Mouse (Mus musculus): ENCODE data around the gene Ap3b2. TPM values are rescaled to one million over a fixed set of nuclear protein-coding genes. Genes with fewer than 3 reads are reported as not detected.

The Ap3b2 gene
- polyA plus RNA-seq, 1 experiment from 2014 or later, result 0.92 TPM

DNA sequence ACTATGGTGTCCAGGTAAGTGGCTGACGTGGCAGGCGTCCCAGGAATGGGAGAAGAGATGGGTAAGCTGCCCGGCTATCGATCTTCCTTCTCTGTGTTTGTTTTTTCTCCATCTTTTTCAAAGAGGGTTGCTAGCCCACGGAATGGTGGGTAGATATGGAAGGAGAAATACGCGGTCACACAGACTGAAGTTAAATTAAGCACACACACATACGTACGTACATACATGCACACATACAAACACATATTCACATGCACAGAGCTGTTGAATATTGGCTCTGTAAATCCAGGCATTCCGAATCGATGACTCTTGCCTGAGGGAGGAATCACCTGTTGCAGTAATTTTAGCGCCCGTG, 29.9 kb upstream of the Ap3b2 start:
- Histone ChIP-seq H3K4me1 (ENCODE audit: control insufficient read depth, insufficient read depth, low read length) (peaks cover 10% of the 10 kb centered on the region), H3K9me3 (ENCODE audit: control insufficient read depth, low read length) (no peaks in the 10 kb centered on the region), H3K4me2 (replicated peaks; ENCODE audit: low read depth, low read length) (peak overlapping the region; percentile 87), H3K36me3 (ENCODE audit: control insufficient read depth, insufficient read depth, low read length) (peaks cover 22% of the 10 kb centered on the region), H3K9ac (ENCODE audit: low read depth, low read length) (peak overlapping the region; percentile 67), H3K27ac (ENCODE audit: low read depth, low read length) (peak overlapping the region; percentile 92), H3K27me3 (ENCODE audit: control insufficient read depth, insufficient read depth, low read length) (no peaks in the 10 kb centered on the region), H3K4me3 (ENCODE audit: low read length) (peak overlapping the region; percentile 68)
- WGBS, result 12% methylated on average over 13 of the region's 13 CpGs
- ATAC-seq (ENCODE audit: low FRiP score, low TSS enrichment), result peak; percentile 50

DNA sequence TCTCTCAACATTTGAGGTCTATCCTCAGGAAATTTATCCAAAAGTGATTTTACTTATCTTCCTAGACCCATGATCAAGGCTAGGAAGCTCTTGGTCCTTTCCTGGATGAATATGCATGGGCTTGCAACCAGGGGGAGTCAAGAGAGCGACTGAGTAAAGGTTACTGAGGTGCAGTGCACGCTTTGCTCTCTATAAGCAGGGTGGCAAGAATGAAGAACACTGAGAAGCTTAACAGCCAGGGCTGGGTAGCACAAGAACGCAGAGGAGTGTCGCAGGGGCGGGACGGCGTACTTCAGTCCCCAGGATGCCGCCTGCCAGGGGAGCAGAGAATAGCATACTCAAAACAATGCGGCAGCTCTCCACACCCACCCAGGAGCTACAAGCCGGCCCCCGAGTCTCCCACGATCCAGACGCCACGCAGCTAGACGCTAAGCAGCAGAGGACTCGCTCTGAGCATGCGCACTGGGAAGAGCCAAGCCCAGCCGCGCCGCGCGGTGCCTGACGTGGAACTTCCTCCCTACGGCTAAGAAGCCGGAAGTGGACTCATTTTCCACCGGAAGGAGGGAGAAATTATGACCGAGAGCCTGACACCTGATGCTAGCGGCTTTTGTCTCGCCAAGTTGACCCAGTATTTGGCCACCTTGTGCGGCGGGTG, 29.4 kb upstream of the Ap3b2 start:
- H3K27ac ChIP-seq (ENCODE audit: low read depth, low read length), result peak overlapping the region; percentile 92
- H3K4me1 ChIP-seq (ENCODE audit: control insufficient read depth, insufficient read depth, low read length), result peaks cover 10% of the 10 kb centered on the region
- peaks cover 17% of the 10 kb centered on the region for H3K36me3 ChIP-seq (ENCODE audit: control insufficient read depth, insufficient read depth, low read length)
- H3K4me3 ChIP-seq (ENCODE audit: low read length), result peak overlapping the region; percentile 68
- under 1% methylated on average over 31 of the region's 31 CpGs for WGBS
- peak; percentile 98 for ATAC-seq (ENCODE audit: low FRiP score, low TSS enrichment)
- no peaks in the 10 kb centered on the region for H3K27me3 ChIP-seq (ENCODE audit: control insufficient read depth, insufficient read depth, low read length)
- H3K9me3 ChIP-seq (ENCODE audit: control insufficient read depth, low read length), result no peaks in the 10 kb centered on the region
- H3K4me2 ChIP-seq (replicated peaks; ENCODE audit: low read depth, low read length), result peak overlapping the region; percentile 87
- peak overlapping the region; percentile 67 for H3K9ac ChIP-seq (ENCODE audit: low read depth, low read length)

DNA sequence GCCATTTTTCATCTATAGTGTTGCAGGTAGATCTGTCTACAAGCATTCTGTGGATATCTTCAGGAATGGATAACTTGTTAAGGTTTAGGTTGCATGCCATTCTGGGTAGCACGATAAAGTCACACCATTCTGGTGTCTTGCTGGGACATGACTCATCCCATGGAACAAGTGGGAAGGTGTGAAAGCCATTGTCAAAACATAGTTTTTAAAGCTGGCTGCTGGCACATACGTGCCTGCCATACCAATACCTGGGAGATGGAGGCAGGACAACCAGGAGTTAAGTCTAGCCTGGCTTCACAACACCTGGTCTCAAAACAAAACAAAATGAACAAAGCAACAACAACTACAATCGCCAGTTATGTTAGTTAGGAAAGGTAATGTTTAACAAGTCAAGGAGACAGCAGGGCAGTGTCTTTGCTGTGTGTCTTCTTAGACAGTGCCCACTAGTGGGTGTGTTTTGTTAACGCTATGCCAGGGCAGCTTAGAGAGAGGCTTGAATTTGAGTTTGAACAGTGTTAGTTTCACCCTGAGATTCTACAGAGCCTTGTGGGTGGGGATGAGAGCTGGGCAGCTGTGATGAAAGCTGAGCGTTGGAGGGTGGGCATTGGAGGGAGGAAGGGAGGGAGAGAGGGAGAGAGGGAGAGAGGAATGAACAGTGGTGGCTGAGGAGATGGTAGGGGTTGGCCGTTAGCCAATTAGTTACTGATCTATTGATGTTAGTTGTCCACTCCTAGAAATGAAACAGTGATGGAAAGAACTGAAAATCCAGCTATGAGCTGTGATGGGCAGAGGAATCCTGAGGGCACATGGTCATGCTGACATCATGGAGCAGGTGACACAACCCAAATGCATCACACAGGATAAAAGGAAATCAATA, 22.7 kb upstream of the Ap3b2 start:
- Histone ChIP-seq H3K4me3 (ENCODE audit: low read length) (no peak overlapping the region), H3K4me1 (ENCODE audit: control insufficient read depth, insufficient read depth, low read length) (no peaks in the 10 kb centered on the region), H3K9me3 (ENCODE audit: control insufficient read depth, low read length) (no peaks in the 10 kb centered on the region), H3K4me2 (replicated peaks; ENCODE audit: low read depth, low read length) (no peak overlapping the region), H3K27ac (ENCODE audit: low read depth, low read length) (no peak overlapping the region), H3K27me3 (ENCODE audit: control insufficient read depth, insufficient read depth, low read length) (no peaks in the 10 kb centered on the region), H3K9ac (ENCODE audit: low read depth, low read length) (no peak overlapping the region), H3K36me3 (ENCODE audit: control insufficient read depth, insufficient read depth, low read length) (no peaks in the 10 kb centered on the region)
- ATAC-seq (ENCODE audit: low FRiP score, low TSS enrichment), result no peak; the same call in 1 of the 2 replicates
- WGBS, result 64% methylated on average over 6 of the region's 6 CpGs

DNA sequence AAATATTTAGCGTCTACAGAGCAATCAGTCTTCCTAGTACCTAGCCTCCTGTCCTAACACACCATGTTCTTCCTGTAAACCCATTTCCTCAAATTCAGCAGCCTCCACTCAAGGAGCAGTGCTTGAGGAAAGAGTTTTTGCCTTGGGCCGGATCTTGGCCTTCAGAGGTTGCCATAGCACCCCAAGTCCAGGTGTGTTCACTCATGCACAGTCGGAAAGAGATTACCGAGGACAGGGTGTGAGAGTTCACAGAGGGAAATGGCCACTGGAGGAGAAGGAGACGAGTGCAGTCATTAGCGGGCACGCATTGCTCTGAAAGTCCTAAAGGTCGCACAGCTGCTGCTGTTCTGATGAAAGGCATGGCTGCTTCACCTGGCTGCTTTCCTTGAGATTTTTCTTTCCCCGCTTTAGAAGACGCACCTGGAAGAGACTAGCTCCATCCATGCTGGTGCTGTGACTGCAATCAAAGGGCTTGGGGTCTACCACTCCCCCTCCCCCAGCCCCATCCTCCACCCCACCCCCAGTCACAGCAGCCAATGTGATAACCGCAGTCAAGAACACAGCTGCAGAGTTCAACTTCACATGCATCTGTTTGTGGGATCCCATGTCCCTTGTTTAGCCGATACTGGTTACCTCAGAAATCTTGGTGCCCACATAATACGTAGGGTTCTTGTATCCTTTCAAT, 21.3 kb upstream of the Ap3b2 start:
- no peak overlapping the region for H3K27ac ChIP-seq (ENCODE audit: low read depth, low read length)
- H3K36me3 ChIP-seq (ENCODE audit: control insufficient read depth, insufficient read depth, low read length), result no peaks in the 10 kb centered on the region
- ATAC-seq (ENCODE audit: low FRiP score, low TSS enrichment), result no peak
- no peaks in the 10 kb centered on the region for H3K9me3 ChIP-seq (ENCODE audit: control insufficient read depth, low read length)
- no peak overlapping the region for H3K4me2 ChIP-seq (replicated peaks; ENCODE audit: low read depth, low read length)
- H3K4me1 ChIP-seq (ENCODE audit: control insufficient read depth, insufficient read depth, low read length), result no peaks in the 10 kb centered on the region
- H3K27me3 ChIP-seq (ENCODE audit: control insufficient read depth, insufficient read depth, low read length), result no peaks in the 10 kb centered on the region
- no peak overlapping the region for H3K4me3 ChIP-seq (ENCODE audit: low read length)
- WGBS, result 40% methylated on average over 13 of the region's 13 CpGs
- H3K9ac ChIP-seq (ENCODE audit: low read depth, low read length), result no peak overlapping the region

DNA sequence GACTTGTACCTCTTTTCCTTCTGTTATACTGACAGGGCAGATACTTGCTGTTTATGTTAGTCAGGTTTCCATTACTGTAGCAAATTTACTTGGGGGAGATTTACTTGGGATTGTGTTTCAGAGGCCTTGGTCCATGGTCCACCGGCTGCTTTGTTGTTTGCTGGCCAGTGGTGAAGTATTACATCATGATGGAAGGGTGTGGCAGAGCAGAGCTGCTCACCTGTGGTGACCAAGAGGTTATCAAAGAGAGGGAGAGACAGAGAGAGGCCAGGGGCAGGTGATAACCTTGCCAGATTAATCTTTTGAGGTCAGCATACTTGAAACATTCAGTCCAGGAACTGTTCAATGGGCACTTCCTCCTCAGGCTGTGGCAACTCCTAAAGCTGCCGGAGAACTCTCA, 7.3 kb upstream of the Ap3b2 start:
- Histone ChIP-seq H3K27ac (ENCODE audit: low read depth, low read length) (no peak overlapping the region), H3K36me3 (ENCODE audit: control insufficient read depth, insufficient read depth, low read length) (no peaks in the 10 kb centered on the region), H3K27me3 (ENCODE audit: control insufficient read depth, insufficient read depth, low read length) (no peaks in the 10 kb centered on the region), H3K4me3 (ENCODE audit: low read length) (no peak overlapping the region), H3K4me1 (ENCODE audit: control insufficient read depth, insufficient read depth, low read length) (0 out of 2 replicates have a peak, but pooled peaks cover 3% of the 10 kb centered on the region), H3K9me3 (ENCODE audit: control insufficient read depth, low read length) (no peaks in the 10 kb centered on the region), H3K9ac (ENCODE audit: low read depth, low read length) (no peak overlapping the region), H3K4me2 (replicated peaks; ENCODE audit: low read depth, low read length) (no peak overlapping the region)
- ATAC-seq (ENCODE audit: low FRiP score, low TSS enrichment), result no peak
- WGBS, result 65% methylated on average over 2 of the region's 2 CpGs

DNA sequence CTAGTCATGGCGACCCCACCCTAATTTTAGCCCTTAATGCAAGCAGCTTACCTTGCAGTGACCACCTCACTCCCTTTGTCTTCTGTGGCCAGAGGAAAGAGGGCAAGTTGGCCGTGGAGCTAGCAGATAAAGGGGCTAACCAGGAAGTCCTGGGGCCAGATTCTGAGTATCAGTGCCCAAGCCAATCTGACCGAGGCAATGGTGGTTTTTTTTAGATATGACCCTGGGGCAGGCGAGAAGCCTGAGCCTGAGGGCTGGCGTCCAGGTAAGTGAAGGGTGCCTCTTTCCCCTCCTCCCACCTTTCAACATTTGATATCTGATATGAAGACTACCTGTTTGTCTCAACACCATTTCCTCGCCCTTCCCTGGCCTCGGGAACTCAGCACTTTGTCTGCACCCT, 4.5 kb upstream of the Ap3b2 start, which contains the start of gene BC048679:
BC048679 (minus strand) TSS at position 101 of the 400 bp plus-strand sequence.
- Histone ChIP-seq H3K4me1 (ENCODE audit: control insufficient read depth, insufficient read depth, low read length) (0 out of 2 replicates have a peak, but pooled peaks cover 3% of the 10 kb centered on the region), H3K36me3 (ENCODE audit: control insufficient read depth, insufficient read depth, low read length) (no peaks in the 10 kb centered on the region), H3K27ac (ENCODE audit: low read depth, low read length) (no peak within 1 kb of the TSS), H3K27me3 (ENCODE audit: control insufficient read depth, insufficient read depth, low read length) (no peaks in the 10 kb centered on the region), H3K9ac (ENCODE audit: low read depth, low read length) (no peak within 1 kb of the TSS), H3K4me3 (ENCODE audit: low read length) (no peak within 1 kb of the TSS), H3K4me2 (replicated peaks; ENCODE audit: low read depth, low read length) (no peak within 1 kb of the TSS), H3K9me3 (ENCODE audit: control insufficient read depth, low read length) (no peaks in the 10 kb centered on the region)
- ATAC-seq (ENCODE audit: low FRiP score, low TSS enrichment), result no peak
- 55% methylated on average over 7 of the region's 7 CpGs for WGBS

GRCm38 (mm10) chr7:81497171-81497570, 3.4 kb upstream of the Ap3b2 start:
- Histone ChIP-seq H3K4me1 (ENCODE audit: control insufficient read depth, insufficient read depth, low read length) (0 out of 2 replicates have a peak, but pooled peaks cover 3% of the 10 kb centered on the region), H3K9me3 (ENCODE audit: control insufficient read depth, low read length) (no peaks in the 10 kb centered on the region), H3K36me3 (ENCODE audit: control insufficient read depth, insufficient read depth, low read length) (no peaks in the 10 kb centered on the region), H3K27me3 (ENCODE audit: control insufficient read depth, insufficient read depth, low read length) (no peaks in the 10 kb centered on the region), H3K4me3 (ENCODE audit: low read length) (no peak overlapping the region), H3K27ac (ENCODE audit: low read depth, low read length) (no peak overlapping the region), H3K4me2 (replicated peaks; ENCODE audit: low read depth, low read length) (no peak overlapping the region), H3K9ac (ENCODE audit: low read depth, low read length) (no peak overlapping the region)
- no peak for ATAC-seq (ENCODE audit: low FRiP score, low TSS enrichment)
- 28% methylated on average over 6 of the region's 6 CpGs for WGBS

- no peak overlapping the region for H3K9ac ChIP-seq (ENCODE audit: low read depth, low read length)
Observed at GRCm38 (mm10) chr7:81492628-81493027, 1.1 kb downstream of the Ap3b2 start.

More at GRCm38 (mm10) chr7:81492628-81493027, 1.1 kb downstream of the Ap3b2 start:
- Histone ChIP-seq H3K4me3 (ENCODE audit: low read length) (peak overlapping the region; percentile 44; the same call in 1 of the 2 replicates), H3K36me3 (ENCODE audit: control insufficient read depth, insufficient read depth, low read length) (no peaks in the 10 kb centered on the region), H3K9me3 (ENCODE audit: control insufficient read depth, low read length) (no peaks in the 10 kb centered on the region), H3K4me1 (ENCODE audit: control insufficient read depth, insufficient read depth, low read length) (0 out of 2 replicates have a peak, but pooled peaks cover 3% of the 10 kb centered on the region), H3K27me3 (ENCODE audit: control insufficient read depth, insufficient read depth, low read length) (no peaks in the 10 kb centered on the region), H3K27ac (ENCODE audit: low read depth, low read length) (no peak overlapping the region), H3K4me2 (replicated peaks; ENCODE audit: low read depth, low read length) (peak overlapping the region; percentile 74; the same call in 1 of the 2 replicates)
- no peak for ATAC-seq (ENCODE audit: low FRiP score, low TSS enrichment)
- WGBS, result 43% methylated on average over 9 of the region's 9 CpGs
